Comparison of ENCODE assay signal across 17 mouse cellular contexts in genomic region chr19:25597717-25598232, GRCm38 (mm10). TPM values are rescaled to one million over a fixed set of nuclear protein-coding genes. Genes with fewer than 3 reads are reported as not detected.
"Had no signal": no experiment of that assay in that cellular context is flagged by ENCODE, and none has a peak within 500 bp of the region (broad histone marks: within the 10 kb centered on the region; RNA-seq: fewer than 3 reads in every experiment).

No protein-coding gene starts in this region.

- H3K4me2 ChIP-seq: limb, embryonic 12.5 days; liver, embryonic 13.5 days; lung, embryonic 15.5 days; midbrain, embryonic 13.5 days; neural tube, embryonic 12.5 days had no signal

- ATAC-seq: liver, postnatal 0 days; midbrain, embryonic 13.5 days had no signal

- H3K27ac ChIP-seq: kidney, postnatal 0 days; layer of hippocampus, adult 2 months; limb, embryonic 12.5 days; liver, embryonic 13.5 days; lung, embryonic 15.5 days; midbrain, embryonic 13.5 days; neural tube, embryonic 12.5 days had no signal

- H3K4me3 ChIP-seq: layer of hippocampus, adult 2 months; limb, embryonic 12.5 days; liver, embryonic 13.5 days; lung, embryonic 15.5 days; midbrain, embryonic 13.5 days; neural tube, embryonic 12.5 days had no signal

- DNase-seq: kidney, adult 9 months; kidney, postnatal 36 days; liver; liver, embryonic 13.5 days; liver, postnatal 0 days; right cerebral cortex, postnatal 4 days; spleen, adult 18-20 months; thymus, adult 2 months; thymus, postnatal 25 days had no signal

- H3K9ac ChIP-seq: limb, embryonic 12.5 days; liver, embryonic 13.5 days; liver, postnatal 0 days; lung, embryonic 15.5 days; midbrain, embryonic 13.5 days; neural tube, embryonic 12.5 days had no signal

- H3K36me3 ChIP-seq: limb, embryonic 12.5 days; liver, embryonic 13.5 days; lung, embryonic 15.5 days; midbrain, embryonic 13.5 days; neural tube, embryonic 12.5 days had no signal

- H3K9me3 ChIP-seq: limb, embryonic 12.5 days; liver, embryonic 13.5 days; lung, embryonic 15.5 days; midbrain, embryonic 13.5 days; neural tube, embryonic 12.5 days had no signal

- H3K4me1 ChIP-seq: liver, embryonic 13.5 days; lung, embryonic 15.5 days; neural tube, embryonic 12.5 days had no signal

RNA-seq across cellular contexts. Expression of gene Dmrt3, which starts 12.3 kb away (rescaled TPM):
- total RNA-seq: left cerebral cortex, postnatal 36 days; megakaryocyte-erythroid progenitor cell, adult 5-6 weeks had no signal
- polyA plus RNA-seq: liver, embryonic 13.5 days; liver, postnatal 0 days had no signal
